Mouse (Mus musculus) regulatory T cell (primary cell): ENCODE data around the gene Rad23a.

ENCODE experiments used
- in situ Hi-C: fragments of 300-600 bp; cut with MboI, MseI; formaldehyde crosslinking; loops from one replicate; pipeline ENCODE4 v1.15.1; 2025; ENCODE audit warnings: high pct_unique_total_duplicates

The Rad23a gene

GRCm38 (mm10) chr8:84814555-84815441, 25.7 kb downstream of the Rad23a start:
- in situ Hi-C loops: loop anchor here (5.0 kb wide), 1 partner anchor 117 kb away; no protein-coding TSS in a partner anchor

- in situ Hi-C loops: loop anchor here (5.0 kb wide), 1 partner anchor 117 kb away; no protein-coding TSS in a partner anchor
Measured at GRCm38 (mm10) chr8:84814240-84814554, 26.3 kb downstream of the Rad23a start.

GRCm38 (mm10) chr8:84813830-84814229, 26.6 kb downstream of the Rad23a start:
- in situ Hi-C loops: loop anchor here (5.0 kb wide), 1 partner anchor 117 kb away; no protein-coding TSS in a partner anchor

- in situ Hi-C loops: loop anchor here (5.0 kb wide), 1 partner anchor 116 kb away; no protein-coding TSS in a partner anchor
Measured at GRCm38 (mm10) chr8:84813059-84813458, 27.4 kb downstream of the Rad23a start.

GRCm38 (mm10) chr8:84811303-84811702, 29.2 kb downstream of the Rad23a start:
- in situ Hi-C loops: loop anchor here (5.0 kb wide), 1 partner anchor 114 kb away; no protein-coding TSS in a partner anchor

- in situ Hi-C loops: loop anchor here (5.0 kb wide), 1 partner anchor 114 kb away; no protein-coding TSS in a partner anchor
Measured at GRCm38 (mm10) chr8:84810896-84811295, 29.6 kb downstream of the Rad23a start.

- in situ Hi-C loops: loop anchor here (5.0 kb wide), 1 partner anchor 113 kb away; no protein-coding TSS in a partner anchor
Measured at GRCm38 (mm10) chr8:84809941-84810280, 30.6 kb downstream of the Rad23a start.

- in situ Hi-C loops: no loop called here
Measured at GRCm38 (mm10) chr8:84809109-84809940, 31.1 kb downstream of the Rad23a start.

- in situ Hi-C loops: no loop called here
Measured at GRCm38 (mm10) chr8:84806031-84806430, 34.4 kb downstream of the Rad23a start.

GRCm38 (mm10) chr8:84799999-84800831, 40.2 kb downstream of the Rad23a start, which contains the start of gene Nfix:
Gene Nfix, minus strand, starts transcription at chr8:84800344.
- in situ Hi-C loops: loop anchor here (5.0 kb wide), 1 partner anchor 58 kb away; no protein-coding TSS in a partner anchor

- in situ Hi-C loops: loop anchor here (5.0 kb wide), 1 partner anchor 57 kb away; no protein-coding TSS in a partner anchor
Measured at GRCm38 (mm10) chr8:84799136-84799931, 41.1 kb downstream of the Rad23a start.

GRCm38 (mm10) chr8:84798446-84799135, 41.9 kb downstream of the Rad23a start:
- in situ Hi-C loops: loop anchor here (5.0 kb wide), 1 partner anchor 56 kb away; no protein-coding TSS in a partner anchor

GRCm38 (mm10) chr8:84797971-84798370, 42.5 kb downstream of the Rad23a start:
- in situ Hi-C loops: loop anchor here (5.0 kb wide), 1 partner anchor 56 kb away; no protein-coding TSS in a partner anchor

GRCm38 (mm10) chr8:84797256-84797797, 43.1 kb downstream of the Rad23a start:
- in situ Hi-C loops: loop anchor here (5.0 kb wide), 1 partner anchor 55 kb away; no protein-coding TSS in a partner anchor

GRCm38 (mm10) chr8:84794486-84794885, 46.0 kb downstream of the Rad23a start:
- in situ Hi-C loops: no loop called here

GRCm38 (mm10) chr8:84793791-84794485, 46.5 kb downstream of the Rad23a start:
- in situ Hi-C loops: no loop called here

- in situ Hi-C loops: no loop called here
Measured at GRCm38 (mm10) chr8:84793134-84793533, 47.3 kb downstream of the Rad23a start.

- in situ Hi-C loops: no loop called here
Measured at GRCm38 (mm10) chr8:84792429-84792947, 48.0 kb downstream of the Rad23a start.
